Comparison of ENCODE assay signal across 20 mouse cellular contexts in genomic region chr17:43406321-43406720, GRCm38 (mm10).
"Had no signal": no experiment of that assay in that cellular context is flagged by ENCODE, and none has a peak within 500 bp of the region (broad histone marks: within the 10 kb centered on the region; RNA-seq: fewer than 3 reads in every experiment).

No protein-coding gene starts in this region.

- DNase-seq: kidney, adult 8-10 months; kidney, postnatal 10 days; kidney, postnatal 4 days; liver; lung, adult 2 months; right cerebral cortex, adult 18-20 months; right cerebral cortex, postnatal 14 days; right cerebral cortex, postnatal 4 days; thymus, postnatal 25 days had no signal

- H3K27me3 ChIP-seq: intestine, embryonic 15.5 days; kidney, embryonic 15.5 days; limb, embryonic 13.5 days; liver, embryonic 15.5 days; midbrain, embryonic 12.5 days; midbrain, embryonic 15.5 days; neural tube, embryonic 12.5 days; neural tube, embryonic 15.5 days had no signal

- H3K27ac ChIP-seq: intestine, embryonic 15.5 days; limb, embryonic 10.5 days; limb, embryonic 13.5 days; liver, embryonic 12.5 days; liver, embryonic 15.5 days; macrophage; midbrain, embryonic 12.5 days; midbrain, embryonic 15.5 days; neural tube, embryonic 12.5 days; neural tube, embryonic 15.5 days had no signal

- H3K36me3 ChIP-seq: intestine, embryonic 15.5 days; kidney, embryonic 15.5 days; limb, embryonic 10.5 days; limb, embryonic 13.5 days; liver, embryonic 12.5 days; liver, embryonic 15.5 days; midbrain, embryonic 12.5 days; midbrain, embryonic 15.5 days; neural tube, embryonic 12.5 days; neural tube, embryonic 15.5 days had no signal

- H3K4me1 ChIP-seq: intestine, embryonic 15.5 days; limb, embryonic 10.5 days; limb, embryonic 13.5 days; liver, embryonic 12.5 days; liver, embryonic 15.5 days; midbrain, embryonic 12.5 days; midbrain, embryonic 15.5 days; neural tube, embryonic 12.5 days; neural tube, embryonic 15.5 days had no signal

- H3K4me3 ChIP-seq: intestine, embryonic 15.5 days; kidney, embryonic 15.5 days; limb, embryonic 10.5 days; limb, embryonic 13.5 days; liver, embryonic 12.5 days; liver, embryonic 15.5 days; midbrain, embryonic 12.5 days; midbrain, embryonic 15.5 days; neural tube, embryonic 12.5 days; neural tube, embryonic 15.5 days had no signal
